Mouse (Mus musculus) embryo, embryonic 11.5 days (tissue): Measurements from ENCODE around the gene S100a2.
A peak's percentile ranks its signal among the peaks of the same experiment; 100 is the strongest.

ENCODE experiments used
- DNase-seq: peaks from one replicate; pipeline ENCODE4 v3.0.0-alpha.2; 2012; ENCODE audit warnings: low read depth, low spot score

The S100a2 gene

DNA sequence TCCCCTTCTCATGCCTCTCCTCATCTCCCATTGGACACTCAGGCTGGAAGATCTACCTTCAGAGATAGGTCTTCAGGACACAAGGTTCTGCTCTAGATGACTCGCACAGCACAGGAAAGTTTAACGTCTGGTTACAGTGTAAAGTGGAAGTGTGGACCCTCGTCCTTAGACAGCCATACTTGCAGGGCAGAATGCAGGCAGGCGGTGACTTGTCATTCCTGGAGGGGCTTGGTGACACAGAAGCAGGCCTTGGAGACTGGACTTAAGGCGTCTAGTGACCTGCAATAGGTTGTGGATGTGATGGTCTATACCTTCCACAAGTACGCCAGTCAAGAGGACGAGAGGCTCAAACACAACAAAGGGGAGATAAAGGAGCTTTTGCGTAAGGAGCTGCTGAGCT is at the start of gene S100a2:
Gene S100a2, plus strand, starts transcription at position 301 of the 400 bp plus-strand sequence.
- no peak for DNase-seq

DNA sequence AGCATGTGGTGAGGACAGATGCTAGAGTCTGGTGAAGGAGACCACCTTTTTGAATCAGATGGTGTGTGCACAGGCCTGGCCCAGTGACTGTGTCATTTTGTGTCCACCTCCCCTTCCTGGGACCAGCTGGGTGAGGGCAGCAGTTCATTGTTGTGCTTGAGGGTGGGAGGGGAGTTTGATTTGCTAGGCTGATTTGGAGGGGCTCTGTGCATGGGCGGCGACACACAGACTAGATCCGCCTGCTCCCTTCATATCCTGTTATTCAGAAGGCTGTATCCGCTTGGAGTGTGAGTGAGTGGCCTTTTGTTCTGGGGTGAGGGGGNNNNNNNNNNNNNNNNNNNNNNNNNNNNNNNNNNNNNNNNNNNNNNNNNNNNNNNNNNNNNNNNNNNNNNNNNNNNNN is 49.1 kb upstream of the S100a2 start:
- no peak for DNase-seq

DNA sequence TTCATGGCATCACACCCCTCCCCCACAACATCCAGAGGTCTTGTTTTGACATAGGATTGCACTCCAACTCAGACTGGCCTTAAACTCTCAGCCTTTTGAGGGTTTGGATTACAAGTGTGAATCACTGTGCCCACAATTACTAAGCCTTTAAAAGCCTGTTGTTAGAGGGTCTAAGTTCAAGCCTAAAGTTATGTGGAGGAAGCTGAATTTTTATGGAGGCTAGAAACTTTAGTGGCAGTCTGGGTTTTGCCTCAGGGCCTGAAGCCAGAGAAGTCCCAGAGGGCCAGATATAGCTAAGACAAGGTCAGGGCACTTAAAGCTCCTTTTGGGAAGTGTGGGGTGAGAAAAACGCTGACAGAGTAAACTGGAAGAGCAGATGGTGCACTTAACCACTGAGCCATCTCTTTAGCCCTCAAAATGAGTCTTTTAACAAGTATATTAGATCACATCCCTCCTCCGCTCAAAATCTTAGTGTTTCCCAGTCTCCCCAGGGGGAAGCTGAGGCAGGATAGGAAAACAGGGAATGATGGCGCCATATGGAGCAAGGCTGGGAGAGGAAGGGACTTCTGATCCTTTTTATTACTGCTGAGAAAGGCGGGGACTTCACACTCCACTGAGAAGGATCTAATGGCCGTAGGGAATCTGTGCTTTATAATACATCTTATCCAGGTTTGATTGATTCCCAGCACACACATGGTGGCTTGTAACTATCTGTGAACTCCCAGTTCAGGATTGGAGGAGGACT is 40.2 kb upstream of the S100a2 start:
- DNase-seq, result no peak

GRCm38 (mm10) chr3:90550421-90550790 is 39.6 kb upstream of the S100a2 start:
- no peak for DNase-seq

- DNase-seq, result no peak
Measured at GRCm38 (mm10) chr3:90552231-90552630, 37.8 kb upstream of the S100a2 start.

DNA sequence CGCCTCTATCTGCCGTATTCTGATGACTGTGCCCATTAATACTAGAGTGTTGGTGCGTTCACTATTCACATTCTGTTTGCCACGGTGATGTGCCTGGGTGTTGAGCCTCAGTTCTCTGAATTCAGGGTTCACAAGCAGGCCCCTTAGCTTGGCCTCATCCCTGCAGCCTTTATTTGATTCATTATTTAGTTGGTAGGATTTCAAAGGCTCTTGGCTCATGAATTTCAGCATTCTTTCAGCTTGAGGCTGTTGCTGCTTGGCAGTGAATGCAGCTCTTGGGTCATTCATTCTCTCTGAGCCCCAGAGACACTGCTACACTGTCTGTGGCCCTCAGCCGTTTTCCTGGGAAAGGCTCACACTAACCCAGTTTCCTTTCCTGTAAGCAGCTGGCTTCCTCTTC is 34.1 kb upstream of the S100a2 start:
- DNase-seq, result no peak

DNA sequence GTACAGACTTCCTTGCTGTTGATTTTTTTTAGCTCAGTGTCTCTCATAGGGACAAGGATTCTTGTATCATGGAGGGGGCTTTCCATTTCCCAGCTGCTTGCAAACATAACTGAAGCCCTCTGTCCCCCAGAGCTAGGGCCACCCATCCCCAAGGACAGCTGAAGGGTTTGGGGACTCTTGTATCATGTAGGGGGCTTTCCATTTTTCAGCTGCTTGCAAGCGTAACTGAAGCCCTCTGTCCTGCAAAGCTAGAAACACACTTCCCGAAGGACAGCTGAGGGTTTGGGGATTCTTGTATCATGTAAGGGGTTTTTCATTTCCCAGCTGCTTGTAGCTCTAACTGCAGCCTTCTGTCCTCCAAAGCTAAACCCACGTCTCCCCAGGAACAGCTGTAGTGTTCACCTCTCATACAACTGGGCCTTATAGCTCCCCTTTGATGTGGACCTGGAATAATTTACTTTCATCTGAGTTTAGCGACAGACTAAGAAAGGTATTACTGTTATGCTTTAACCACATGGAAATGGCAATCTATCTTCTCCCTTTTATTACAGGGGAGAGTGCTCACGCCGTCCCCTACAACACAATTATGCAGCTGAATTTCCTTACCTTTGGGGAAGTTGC is 29.9 kb upstream of the S100a2 start, which contains the start of gene S100a3:
Gene S100a3, plus strand, starts transcription at position 571 of the 621 bp plus-strand sequence.
- DNase-seq, result no peak

GRCm38 (mm10) chr3:90574691-90575090 is 15.4 kb upstream of the S100a2 start:
- DNase-seq, result no peak

DNA sequence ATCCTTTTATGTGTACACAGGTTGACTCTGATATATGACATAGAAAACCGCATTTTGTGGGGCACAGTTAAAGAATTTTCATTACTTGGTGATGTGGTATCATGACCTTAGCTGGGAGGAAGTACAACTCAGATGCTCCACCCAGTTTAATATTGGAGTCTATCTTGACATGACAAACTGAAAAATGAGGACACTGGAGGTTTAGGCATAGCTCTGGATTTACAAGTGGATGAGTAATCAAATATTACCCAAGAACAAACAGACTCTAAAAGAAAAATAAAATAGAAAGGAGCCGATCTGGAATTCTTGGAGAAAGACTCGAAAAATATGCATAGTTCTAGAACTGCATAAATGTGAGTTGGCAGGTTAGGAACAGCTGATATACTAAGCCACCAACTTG is 14.7 kb upstream of the S100a2 start:
- no peak for DNase-seq

- DNase-seq, result no peak
Measured at GRCm38 (mm10) chr3:90576351-90577001, 13.6 kb upstream of the S100a2 start.

- DNase-seq, result no peak
Measured at GRCm38 (mm10) chr3:90579433-90579832, 10.6 kb upstream of the S100a2 start.

DNA sequence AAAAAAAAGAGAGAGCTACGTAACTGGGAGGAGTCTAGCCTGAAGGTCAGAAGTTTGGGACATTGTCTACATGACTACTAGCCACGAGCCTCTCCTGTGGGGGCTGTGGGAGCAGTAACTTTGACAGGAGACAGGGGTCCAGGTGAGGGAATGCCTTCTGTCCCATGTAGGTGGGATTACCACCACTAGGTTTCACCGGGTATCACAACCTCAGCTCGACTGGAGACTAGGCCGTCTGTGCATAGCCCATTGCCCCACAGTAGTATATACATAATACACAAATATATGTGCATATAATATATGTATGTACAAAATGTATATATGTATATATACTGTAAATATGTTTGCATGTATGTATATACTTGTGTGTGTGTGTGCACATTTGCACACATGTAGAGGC is 8.9 kb upstream of the S100a2 start:
- no peak for DNase-seq

GRCm38 (mm10) chr3:90582156-90582555 is 7.9 kb upstream of the S100a2 start:
- DNase-seq, result no peak

- DNase-seq, result no peak
Measured at GRCm38 (mm10) chr3:90582556-90582955, 7.5 kb upstream of the S100a2 start.

DNA sequence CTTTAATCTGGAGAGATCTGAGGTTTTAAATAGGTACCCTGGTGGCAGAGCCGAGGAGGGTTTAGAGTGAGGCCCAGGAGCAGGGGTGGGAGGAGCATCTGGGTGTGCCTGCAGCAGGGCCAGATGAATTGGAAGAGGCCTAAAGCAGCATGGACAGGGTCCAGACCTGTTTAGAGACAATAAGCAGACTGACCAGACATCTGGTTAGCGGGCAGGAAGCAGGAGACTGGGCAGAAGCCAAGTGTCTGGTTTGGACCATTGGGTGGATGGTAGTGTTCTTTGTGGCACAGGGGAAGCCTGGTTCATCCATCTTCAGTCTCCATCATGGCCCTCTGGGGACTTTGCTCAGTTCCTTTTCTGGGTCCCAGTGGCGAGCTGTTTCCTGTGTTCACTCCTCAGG is 6.2 kb upstream of the S100a2 start:
- DNase-seq, result no peak

- DNase-seq, result peak; percentile 66
Measured at GRCm38 (mm10) chr3:90585595-90585994, 4.5 kb upstream of the S100a2 start.

GRCm38 (mm10) chr3:90586016-90586643 is 3.9 kb upstream of the S100a2 start:
- DNase-seq, result no peak

DNA sequence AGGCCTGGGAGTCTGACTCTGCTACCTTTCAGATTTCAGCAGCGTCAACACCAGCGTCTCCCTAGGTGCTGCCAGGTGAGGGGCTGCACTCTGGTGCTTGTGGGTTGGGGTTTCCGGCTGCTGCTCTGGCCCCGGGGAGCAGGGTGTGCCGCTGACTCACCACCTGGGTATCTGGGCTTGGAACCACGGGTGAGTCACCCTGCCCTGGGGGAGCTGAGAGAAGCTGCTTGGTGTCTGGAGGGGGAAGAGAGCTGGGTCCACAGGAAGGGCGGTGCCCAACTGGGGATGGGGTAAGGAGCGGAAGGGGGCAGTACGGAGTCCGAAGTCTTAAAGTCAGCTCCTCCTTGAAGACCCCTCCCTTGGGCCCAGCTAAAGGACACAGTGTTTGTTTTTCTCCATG is 3.1 kb upstream of the S100a2 start:
- DNase-seq, result no peak

DNA sequence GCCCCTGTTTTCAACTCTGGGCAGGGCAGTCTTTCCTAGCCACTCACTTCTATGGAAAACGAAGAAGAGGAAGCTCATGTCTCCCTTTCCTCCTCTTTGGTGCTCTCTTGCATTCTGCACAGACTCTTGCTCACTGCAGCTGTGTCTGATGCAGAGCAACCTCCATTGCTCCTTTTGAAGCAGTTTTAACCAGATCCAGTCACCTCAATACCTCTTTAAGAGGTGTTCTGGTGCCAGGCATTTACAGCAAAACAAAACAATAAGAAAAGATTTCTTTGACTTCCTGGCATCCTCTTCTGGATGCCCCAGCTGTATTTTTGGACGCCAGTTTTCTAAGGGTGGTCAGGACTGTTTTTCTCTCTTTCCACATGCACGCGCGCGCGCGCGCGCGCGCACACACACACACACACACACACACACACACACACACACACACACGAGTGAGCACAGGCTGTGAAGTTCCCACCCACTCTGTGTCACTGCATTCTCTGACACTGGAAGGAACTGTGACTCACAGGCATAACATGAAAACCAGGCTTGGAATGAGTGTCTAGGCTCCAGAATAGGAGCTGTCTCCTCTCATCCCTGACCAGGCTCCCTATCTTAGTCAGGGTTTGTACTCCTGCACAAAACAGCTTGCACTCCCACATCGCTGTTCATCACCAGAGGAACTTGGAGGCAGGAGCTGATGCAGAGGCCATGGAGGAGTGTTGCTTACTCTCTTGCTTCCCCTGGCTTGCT is 2.5 kb upstream of the S100a2 start:
- DNase-seq, result no peak

DNA sequence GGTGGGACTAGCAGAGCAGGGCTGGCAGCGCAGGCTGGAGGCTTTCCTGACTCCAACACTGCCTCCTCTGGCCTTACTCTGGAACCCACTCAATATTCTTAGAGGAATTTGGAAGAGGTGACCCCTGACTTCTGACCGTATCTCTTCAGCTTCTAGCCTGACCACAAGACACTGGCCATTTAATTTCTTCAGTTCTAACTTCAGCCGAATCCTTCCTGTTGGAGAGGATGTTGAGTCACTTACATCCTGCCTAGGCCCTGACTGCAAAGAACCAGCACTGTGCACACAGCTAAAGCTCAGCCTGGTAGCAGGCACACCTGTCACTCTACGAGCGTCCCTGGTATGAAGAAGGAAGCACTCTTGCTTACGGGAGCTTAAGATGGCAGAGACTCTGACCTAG is 657 bp upstream of the S100a2 start:
- DNase-seq, result no peak

DNA sequence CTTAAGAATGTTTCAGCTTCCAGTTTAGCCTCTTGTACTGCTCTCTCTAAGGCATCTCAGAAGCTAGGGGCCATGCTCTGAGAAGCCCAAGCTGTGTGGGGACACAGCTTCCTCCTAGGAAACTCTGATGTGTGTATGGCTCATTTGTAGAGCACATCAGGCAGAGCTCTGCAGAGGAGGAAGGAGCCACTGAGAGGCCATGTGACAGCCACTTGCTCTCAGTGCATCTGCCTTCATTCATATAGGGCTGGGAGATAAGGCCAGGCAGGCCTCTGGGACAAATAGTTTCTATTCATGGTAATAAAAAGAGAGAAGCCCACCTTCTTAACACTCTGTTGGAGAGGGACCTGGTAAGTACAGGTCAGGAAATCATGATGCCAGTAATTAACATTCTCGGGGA is 4.4 kb downstream of the S100a2 start:
- DNase-seq, result no peak

DNA sequence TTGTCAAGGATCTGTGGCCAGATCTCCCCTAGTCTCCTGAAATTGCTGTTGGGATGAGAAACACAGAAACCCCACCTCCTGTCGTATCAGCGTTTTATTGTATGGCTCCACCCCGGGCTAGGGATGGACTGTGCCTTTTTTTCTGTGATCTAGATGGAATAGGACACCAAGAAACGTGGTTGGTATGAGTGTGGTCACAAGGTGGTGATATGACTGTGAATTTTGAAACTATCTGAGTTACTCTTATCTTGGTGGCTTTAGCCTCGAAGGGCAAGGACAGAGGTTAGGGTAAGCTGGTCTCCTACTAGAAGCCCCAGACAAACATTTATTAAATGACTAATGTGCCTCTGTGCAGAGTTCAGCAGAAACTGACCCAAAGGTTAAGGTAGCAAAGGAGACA is 5.5 kb downstream of the S100a2 start:
- DNase-seq, result no peak
